Mouse (Mus musculus) CD8-positive naive resting alpha-beta T cell, adult 2 months (primary cell): ENCODE results near the gene Higd1c.
"Not testable (repeated sequence)": the region's sequence is repeated elsewhere in the genome, so short reads cannot be mapped to it uniquely, and the experiment has no call there.

Experiments used
- DNase-seq, 2 experiments: peaks; one replicate each; pipeline ENCODE4 v3.0.0; 2022; ENCODE audit warnings: low read depth in 2 of 2, low spot score in 2 of 2

Higd1c gene

DNA sequence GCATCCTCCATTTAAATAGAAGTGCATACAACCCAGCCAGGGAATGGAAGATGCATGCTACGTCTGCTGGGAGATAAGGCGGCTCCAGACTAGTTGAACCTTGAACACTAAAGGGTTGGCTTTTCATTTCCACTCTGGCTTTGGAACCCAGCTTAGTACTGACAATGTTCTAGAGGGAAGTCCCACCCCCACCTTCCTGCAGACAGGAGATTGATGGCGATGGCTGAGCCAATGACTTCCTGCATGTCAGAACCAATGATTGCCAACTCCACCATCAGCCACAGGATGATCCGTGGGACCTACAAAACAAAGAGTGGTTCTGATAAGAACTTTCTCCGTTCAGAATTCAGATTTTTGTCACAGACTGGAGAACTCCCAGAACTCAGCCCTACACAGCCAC, 41.7 kb downstream of the Higd1c start:
- no peak for DNase-seq

DNA sequence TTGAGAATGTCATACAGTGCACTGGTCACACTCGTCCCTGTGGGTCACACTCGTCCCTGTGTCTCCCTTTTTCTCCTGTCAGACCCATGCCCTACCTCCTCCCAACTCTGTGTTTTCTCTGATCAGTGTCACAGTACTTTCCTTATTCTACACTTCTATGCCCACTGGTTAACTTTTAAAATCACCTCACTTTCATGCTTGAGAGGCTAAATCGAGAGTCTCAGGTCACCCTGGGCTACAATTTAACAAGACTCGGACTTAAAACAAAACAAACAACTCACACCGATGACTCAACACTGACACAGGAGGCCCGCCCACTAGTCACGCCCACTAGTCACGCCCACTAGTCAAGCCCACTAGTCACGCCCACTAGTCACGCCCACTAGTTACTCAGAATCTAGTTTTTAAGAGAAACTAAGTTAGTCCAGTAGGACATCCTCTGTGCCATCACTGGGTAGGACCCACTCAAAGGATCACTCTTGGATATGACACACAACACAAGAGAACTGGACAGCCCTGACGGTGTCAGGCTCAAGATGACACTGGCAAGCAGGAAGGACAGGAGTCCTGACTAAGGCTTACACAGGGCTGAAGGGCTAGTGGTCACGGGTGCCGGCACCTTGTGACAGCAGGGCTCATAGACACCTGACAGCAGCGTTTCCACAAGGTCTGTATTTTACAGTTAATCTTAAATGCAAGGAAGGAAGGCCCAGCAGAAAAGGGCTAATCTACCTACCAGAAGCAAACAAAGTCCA, 46.8 kb downstream of the Higd1c start:
- no peak for DNase-seq

DNA sequence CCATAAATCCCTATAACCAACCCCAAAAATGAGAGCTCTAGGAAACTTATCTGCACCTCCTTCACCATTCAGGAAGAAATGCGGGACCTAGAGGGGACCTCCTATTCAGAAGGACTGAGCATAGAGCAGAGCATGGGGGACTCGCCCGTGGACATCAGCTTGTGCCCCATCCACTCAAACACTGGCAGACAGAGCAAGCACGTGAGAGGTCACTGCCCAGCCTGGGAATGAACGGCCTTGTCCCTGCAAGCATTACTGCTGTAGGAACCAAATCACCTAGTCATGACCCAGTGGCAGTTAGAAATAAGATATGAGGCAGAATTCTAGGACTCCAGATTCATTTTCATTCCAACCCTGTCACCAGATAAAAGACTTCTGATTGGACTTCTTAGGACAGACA, 47.4 kb downstream of the Higd1c start:
- DNase-seq = no peak

DNA sequence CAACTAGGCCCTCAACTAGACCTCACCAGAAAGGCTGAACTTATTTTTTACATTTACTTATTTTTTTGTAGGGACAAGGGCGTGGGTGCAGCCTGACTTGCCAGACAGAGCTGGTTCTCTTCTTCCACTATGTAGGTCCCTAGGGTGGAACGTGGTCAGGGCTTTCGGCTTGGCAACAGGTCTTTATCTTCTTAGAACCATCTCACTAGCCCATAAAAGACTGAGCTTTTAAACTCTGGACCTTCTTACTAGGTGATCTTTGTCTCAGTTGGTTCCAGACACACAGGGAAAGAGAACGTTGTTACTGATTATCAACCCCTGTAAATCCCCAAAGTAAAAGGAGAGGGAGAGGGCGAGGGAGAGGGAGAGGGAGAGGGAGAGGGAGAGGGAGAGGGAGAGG, 49.0 kb downstream of the Higd1c start:
- no peak for DNase-seq

DNA sequence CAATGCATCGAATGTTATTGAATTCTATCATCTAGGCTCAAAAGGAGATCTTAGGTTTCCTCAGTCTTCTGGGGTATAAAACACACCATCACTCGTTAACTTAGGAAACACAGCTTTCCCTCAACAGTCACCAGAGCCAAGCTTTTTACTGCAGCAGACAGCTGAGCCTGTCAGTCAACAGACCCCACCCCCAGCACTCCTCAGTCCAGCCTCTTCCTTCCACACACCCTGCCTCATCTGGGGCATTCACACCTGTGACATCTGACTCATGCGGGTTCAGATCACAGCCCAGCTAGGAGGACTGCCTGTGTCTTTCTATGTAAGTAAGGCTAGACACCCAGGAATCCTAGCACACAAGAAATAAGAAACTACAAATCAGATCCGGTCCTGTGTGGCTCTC, 49.7 kb downstream of the Higd1c start:
- peak; percentile 14 to 27 for DNase-seq

DNA sequence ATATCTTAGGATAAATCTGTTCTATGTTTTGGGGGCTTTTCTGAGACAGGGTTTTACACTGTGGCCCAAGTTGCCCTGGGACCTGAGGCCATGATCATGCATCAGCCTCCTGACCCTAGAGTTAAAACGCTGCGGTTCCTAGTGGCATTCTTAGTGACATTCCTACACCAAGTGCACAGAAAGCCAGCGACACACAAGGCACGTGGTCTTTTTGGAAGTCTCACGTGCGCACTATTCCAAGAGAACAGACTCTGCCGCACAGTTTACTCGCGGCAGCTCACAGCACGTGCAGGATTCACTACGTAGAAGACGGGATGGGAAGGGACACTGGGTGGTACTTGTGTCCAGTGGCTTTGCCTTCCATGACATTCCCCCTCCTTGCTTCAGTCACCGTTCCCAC, 50.6 kb downstream of the Higd1c start:
- DNase-seq = no peak

DNA sequence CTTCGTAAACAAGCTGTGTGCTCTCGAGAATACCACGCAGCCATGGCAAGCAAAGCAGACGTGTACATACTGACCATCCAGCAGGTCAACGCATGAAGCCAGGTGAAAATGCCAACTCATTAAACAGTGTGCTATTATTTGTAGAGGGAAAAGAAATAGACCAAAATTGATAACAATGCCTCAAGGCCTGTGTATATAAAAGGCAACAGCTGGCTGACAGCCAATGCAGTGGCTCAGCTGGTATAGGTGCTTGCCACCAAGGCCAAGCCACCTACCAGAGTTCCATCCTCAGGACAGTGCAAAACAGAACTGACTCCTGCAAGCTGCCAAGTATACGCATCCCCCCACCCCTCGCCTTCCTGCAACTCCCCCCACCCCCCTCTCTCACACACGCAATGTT, 51.3 kb downstream of the Higd1c start:
- DNase-seq = no peak

DNA sequence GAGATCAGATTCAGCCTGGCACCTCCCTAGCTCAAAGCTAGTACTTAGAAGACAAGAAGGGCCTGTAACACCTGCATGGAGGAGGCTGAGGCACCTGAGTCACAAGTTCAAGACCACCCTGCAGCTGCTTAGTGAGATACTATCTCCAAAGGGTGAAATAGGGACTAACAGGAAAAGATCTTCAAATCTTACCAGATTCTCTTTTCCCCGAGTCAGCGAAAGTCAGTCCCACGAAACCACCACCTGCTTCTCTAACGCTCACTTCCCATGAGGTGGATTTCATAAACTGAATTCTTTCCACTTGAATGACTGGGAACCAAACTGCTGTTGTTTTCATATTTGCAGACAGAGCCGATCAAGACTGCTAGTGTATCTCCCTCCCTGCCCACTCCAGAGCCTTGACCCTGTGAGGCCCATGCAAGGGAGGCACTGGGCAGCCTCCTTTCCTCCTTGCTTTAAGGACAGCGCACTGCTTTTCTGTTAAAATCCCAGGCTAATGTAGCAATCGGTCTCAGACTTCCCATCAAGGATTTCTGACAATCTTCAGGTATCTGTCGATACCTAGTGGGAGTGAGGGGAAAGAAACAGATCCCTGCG, 53.6 kb downstream of the Higd1c start:
- DNase-seq = no peak

DNA sequence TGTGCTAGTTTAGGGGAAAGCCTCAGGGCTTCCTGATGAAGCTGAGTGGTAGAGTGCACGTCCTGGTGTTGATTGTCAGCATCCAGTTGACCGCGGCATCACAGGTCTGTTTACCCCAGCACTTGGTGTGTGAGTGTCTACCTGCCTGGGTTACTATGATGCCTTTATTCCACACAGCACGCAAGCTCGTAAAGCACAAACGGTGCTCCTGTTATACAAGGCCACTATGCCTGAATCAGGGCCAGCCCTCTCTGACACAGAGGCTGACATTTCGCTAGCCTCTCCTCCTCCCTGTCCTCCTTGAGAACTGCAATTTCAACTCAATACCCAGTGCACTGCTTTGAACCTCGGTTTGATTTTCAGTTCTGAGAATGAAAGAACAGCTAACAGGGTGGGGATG, 55.0 kb downstream of the Higd1c start:
- peak; percentile 38 to 43 for DNase-seq

DNA sequence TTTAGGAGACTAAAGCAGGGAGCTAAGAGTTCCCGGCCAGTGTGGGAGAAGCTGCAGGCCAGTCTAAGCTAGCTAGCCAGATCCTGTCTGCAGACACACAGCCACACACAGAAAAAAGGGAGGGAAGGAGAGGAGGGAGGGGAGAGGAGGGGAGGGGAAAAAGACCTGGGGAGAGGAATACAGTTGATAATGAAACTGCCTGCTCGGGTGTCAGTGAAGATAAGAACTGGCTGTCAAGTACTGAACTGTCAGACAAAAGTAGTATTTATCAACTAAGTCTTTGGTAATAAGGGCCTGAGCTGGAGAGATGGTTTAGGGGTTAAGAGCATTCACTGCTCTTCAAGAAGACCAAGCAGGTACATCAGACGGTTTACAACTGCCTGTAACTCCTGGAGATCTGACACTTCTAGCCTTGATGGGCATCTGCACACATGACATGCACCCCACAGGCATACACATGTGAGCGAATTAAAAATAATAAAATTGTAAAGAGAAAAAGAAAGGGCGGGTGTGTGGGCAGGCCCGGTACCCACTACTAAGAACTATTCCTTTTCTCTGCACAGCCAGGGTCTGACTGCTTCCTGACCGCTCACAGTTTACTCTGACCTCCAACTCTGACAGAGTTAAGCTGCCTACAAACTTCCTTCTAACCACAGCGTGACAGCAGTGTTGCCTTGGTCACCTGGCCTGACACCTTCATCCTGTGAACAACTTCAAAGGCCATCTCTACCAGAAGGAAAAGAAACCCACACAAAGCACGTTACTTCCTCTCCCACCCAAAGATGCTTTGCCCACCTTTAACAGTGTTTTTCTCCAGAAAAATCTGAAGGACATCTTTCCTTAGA, 55.8 kb downstream of the Higd1c start:
- peak in 1 of 2 experiments; percentile 14 for DNase-seq

DNA sequence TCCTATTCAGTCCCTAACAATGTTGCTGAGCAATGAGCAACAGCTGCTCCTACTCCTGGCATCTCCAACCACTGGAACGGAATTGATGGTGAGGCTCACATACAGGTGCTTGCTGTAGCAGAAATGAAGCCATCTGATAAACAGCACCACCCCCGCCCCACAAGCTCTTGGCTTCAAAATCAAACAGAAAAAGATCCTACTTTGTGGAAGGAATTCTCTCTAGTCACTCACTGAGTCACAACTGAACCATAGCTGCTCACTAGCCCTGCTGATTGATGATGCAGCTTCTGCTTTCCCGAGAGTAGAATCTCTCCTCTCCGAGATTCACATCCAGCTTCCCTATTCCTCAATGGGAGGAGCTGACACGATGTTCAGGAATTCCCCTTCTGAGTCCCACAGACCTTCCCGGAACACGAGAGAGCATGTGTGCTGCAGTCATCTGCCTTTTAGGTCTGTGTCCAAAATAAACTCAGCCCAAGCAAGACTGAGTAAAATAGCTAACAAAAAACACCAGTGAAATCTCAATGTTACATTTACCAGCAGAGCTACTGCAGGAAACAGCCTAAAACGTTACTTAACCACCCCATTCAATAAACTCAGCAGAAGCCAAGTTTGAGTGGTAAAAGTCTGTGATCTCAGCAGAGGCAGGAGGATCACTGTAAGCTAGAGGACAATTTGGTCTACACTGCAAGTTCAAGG, 56.9 kb downstream of the Higd1c start:
- DNase-seq = no peak

DNA sequence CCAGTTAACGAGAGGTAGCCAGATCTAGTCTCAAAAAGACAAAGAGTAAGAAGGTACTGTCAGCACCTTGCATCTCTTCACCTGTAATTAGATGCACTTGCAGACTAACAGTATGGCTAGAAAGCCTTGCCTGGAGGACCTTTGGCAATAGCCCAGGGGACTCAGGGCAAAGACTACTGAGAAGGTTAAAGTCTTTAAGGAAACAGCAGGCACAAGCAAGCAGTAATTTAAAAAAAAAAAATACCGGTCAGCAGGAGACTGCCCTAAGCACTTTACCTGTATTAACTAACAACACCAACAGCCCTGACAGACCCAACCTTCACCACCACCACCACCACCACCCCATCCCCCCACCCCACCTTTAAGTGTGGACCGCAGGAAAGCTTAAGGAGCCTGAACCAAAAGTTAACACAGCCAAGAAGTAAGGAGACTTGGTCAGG, 57.4 kb downstream of the Higd1c start, which contains the start of gene Gm5475:
Gene Gm5475 (plus strand): TSS at position 390 of the 440 bp plus-strand sequence.
- not testable (repeated sequence) for DNase-seq

DNA sequence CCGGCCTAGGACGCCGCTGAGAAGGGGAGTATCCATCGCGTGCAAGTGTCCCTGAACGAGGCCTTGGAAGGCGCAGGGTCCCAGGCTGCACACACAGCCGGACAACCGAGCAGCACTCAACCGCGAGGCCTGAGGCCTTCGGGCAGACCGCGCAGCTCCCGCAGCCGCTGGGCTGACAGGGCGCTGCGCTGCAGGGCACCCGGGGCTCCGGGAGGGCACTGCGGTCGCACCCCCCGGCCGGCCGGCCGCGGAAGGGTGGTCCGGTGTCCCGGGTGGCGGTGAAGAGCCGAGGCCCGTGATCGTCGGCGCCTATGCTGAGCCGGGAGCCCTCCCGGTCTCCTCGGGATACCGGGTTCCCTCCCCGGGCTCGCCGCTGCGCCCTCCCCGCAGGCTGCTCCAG, 58.1 kb downstream of the Higd1c start:
- DNase-seq = no peak

DNA sequence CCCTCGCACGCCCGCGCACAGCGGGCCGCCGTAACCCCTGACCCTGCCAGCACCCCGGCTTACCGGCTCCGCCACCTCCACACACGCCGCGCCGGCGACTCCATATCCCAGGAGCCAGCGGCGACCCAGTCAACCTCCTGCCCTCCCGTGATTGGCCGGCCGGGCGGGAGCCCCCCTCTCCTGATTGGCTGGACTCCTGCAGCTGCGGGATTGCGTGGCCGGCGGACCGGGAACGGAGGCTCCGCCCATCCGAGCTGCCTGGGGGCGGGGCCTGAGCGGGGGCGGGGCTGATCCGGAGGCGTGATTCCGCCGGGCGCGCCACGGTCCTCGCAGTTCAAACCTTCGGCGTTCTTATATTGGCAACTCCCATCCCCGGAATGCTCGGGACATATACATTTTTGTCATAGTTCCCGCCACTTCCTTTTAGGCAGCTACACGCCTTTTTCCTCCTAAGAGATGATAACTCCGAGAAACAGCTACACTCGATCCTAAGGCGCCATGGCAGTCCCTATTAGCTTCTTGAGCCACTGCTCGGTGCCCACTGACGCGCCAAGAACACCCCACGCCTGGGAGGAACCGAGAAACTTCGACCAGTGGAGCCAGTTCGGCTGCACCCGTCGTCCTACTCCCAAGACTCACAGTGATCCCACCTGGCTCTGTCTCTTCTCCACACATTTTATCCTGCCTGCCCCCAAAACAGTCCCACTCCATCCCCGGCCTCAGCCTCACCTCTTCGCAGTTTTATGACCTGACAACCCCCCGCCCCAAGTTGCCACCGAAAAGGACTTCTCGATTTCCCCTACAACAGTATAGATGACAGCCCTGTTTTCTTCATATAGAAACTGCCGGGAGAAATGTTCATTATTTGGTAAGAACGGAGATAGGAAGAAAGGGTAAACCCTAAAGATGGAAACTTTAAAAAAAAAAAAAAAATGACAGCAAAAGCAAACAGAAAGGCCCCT, 58.8 kb downstream of the Higd1c start:
- DNase-seq = peak; percentile 80 to 84

DNA sequence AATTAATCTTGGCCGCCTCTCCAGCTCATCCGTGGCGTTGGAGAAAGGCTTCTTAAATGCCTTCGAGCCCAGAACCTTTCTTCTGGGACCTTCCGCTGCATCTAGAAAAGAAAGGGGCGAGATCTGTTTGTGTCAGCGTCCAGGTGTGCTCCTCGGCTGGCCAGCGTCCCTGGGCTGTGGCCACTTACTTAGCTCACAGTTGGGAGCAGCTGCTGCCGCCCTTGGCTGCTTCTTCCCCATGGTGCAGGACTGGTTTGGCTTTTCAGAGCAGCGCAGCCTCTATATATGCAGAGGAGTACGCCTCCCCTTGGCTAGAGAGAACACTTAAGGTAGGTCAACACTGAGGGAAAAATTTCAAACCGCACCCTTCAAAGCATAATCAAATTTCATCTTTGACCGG, 59.6 kb downstream of the Higd1c start:
- DNase-seq = no peak

DNA sequence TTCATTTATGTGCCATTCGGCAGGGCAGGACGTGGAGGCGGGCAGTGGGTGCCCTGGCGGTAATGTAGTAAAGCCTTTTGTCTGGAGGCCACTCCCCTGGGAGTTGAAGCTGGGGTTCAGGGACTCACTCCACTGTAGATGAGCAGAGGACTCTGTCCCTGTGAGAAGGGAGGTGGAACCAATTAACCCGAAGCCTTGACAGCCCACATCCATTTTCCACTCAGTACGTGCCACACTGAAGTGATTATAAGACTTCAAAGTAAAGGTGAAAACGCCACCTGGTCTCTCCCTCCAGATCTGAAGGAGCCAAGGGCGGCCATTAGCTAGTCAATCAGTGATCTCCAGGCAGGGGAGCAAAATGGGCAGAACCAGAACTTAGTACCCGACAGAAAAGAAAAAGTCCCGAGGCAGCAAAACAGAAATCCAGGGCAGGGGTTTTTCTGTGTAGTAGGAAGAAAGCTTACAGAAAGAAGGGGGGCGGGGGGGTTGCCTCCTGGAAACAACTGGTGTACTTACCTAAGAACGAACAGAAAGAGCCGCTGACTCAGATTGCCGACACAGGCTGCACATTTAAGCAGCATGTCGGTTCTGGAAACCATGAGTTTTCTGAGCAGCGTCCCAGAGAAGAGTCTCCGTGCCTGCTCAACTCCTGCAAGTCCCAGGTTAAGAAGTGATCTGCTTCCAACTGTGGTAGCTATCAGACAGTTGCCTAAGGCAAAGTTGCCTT, 60.2 kb downstream of the Higd1c start, which contains the start of gene Slc11a2:
Gene Slc11a2 (minus strand): TSS at position 677 of the 727 bp plus-strand sequence.
- DNase-seq = no peak

DNA sequence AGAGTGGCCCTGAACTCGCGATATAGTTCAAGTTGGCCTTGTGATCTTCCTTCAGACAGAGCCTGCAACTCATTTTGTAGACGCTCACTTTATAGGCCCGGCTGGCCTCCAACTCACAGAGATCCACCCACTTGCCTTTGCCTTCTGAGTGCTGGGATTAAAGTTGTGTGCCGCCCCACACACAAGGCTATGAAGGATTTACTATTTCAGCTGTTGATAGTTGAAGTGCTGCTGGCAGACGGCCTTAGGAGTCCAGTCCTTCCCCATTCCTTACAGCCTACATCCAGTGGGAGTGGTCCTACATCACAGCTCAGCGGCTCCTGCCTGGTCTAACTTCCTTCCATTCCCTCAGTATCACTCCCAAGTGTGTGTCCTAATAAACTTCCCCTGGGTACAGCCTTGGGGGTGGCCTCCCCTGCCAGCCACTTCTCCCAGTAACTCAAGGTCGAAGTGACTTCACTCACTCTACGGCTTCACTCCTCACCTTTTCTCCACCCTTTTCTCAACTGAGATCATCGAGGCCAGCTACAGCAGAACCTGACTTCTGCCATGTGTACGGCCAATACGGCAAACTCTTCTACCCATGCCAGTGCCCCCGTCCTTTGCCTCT, 64.1 kb downstream of the Higd1c start:
- no peak for DNase-seq

DNA sequence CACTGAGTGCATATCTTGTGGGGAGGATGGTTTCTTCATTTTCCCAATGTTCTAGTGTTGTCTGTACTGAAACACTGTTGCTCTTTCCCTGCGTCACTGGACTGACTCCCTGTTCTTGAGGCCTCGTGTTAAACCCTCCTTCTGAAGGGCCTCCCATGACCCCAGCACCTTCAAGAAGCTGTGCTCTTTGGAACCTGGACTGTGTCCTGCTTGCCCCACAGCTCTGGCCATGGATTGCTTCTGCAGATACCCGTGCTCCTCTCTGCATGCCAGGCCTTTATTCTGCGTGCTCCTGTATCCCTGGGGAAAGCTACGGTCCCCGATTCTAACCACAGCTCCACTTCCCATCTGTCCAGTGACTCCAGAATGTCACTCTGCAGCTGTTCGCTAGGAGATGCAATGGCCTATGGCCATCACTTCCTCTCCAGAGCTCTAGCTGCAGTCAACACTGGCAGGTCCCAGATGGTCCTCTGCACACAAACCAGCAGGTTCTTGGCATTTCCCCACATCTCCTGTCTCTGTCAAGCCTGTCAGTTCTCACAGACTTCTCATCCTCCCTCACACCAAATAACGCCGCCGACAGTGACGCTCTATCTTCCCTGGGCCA, 65.7 kb downstream of the Higd1c start:
- DNase-seq = no peak

DNA sequence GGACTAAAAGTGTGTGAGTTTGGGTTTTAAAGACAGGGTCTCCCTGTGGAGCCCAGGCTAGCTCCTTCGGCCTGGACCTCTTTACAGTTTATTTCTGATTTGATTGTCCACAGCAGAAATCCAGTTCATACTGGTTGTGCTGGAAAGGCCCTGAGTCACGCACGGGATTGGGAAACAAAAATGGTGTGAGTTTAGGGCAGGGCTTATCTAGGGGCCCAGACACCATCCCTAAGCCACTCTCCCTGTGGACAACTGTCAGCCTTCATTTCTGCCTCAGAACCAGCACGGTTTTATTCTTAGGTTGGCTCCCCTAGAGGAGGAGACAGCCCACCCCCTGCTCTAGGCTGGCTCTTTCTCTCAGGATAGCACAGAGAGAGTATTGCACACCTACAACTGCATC, 68.9 kb downstream of the Higd1c start:
- DNase-seq = no peak
